Mouse (Mus musculus): ENCODE data around the gene Rpf1.
A peak's percentile ranks its signal among the peaks of the same experiment; 100 is the strongest.

DNA sequence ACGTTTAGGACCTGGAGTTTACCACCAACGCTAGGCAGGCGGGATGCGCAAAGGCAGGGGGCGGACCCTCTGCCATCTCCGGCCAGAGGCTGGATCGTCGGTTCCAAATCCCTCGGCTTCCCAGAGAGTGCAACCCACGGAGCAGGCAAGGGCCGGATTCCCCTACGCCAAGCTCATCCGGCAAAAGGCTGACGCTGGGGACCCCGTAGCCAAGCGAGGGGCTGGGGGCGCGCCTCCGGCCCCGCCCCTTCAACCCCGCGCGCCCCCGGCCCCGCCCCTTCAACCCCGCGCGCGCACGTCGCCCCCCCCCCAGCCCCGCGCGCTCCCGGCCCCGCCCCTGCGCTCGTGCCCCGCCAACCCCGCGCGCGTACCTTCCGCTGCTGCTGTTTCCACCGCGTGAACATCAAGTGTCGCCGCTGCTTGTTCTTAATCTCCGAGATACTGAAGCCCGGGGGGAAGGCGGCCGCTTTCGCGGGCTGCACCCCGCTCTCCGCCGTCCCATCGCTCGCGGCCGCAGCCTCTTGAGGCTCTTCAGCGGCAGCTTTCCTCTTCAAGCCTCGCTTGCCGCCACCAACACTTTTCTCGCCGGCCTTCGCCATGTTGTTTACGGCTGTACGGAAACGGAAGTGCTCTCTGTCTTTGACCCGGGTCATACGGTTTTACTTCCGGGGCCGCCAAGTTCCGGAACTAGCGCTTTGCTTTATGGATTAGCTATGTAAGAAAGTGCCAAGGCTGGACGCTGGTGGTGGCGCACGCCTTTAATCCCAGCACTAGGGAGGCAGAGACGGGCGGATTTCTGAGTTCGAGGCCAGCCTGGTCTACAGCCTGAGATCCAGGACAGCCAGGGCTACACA lies at the start of gene Rpf1:
- TF ChIP-seq CTCF (IDR thresholded peaks at IDR 0.05; ENCODE audit: borderline replicate concordance, insufficient read depth, low read depth, low read length) (no peak), POLR2A (IDR thresholded peaks at IDR 0.05; ENCODE audit: borderline replicate concordance, insufficient read depth, low read length) (peak; percentile 44; the same call in 1 of the 2 replicates)

Data from cerebellum, adult 2 months (tissue).